Mouse (Mus musculus) ovary, adult 2 months (tissue): ENCODE results near the gene Mrpl24. TPM values are rescaled to one million over a fixed set of nuclear protein-coding genes. Genes with fewer than 3 reads are reported as not detected.

Experiments
- polyA plus RNA-seq: library from polyadenylated mRNA; depleted of rRNA; stranded (reverse); fragments of >200 nt; gene quantifications from 2 replicates; pipeline ENCODE4 v1.2.3, GENCODE M21; 2012; rRNA removed

Gene Mrpl24
- polyA plus RNA-seq = 17.9 and 22.9 TPM in 2 replicates

DNA sequence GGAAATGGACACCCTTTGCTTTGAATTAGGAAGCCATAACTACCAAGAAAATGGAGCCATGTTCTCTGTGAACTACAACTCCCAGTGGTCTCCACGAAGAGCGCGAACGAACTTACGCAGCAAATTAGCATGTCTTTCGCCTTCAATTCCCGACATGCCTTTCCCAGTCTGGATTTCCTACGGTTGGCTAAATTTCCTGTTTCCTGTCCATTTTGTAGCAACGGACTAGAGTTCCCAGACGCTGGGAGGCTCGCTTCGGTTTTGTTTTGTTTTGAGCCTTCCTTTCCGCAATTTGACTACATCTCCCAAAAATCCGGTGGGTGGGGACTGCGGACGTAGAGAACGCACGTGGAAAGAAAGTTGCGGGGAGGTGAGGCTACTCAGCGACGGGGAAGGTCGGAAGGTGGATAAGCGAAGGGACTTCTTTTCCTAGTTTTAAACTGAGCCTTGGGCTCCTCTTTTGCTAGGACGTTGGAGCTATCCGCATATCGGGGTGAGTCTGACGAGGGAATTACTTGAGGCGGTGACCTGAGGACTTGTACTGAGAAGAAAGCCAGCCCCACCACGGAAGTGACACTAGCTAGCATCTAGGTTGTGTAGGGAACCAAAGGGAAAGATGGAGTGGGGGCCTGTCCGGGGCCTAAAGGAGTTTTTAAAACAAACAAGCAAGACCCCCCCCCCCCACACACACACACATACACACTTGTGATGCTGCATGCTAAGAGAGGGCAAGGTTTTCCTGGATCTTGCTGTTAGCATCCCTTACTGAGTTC is at the start of gene Mrpl24:
TSS of gene Mrpl24 (plus strand) at position 171 of the 773 bp plus-strand sequence.

GRCm38 (mm10) chr3:87885281-87886003 is 33.9 kb upstream of the Mrpl24 start, which contains the start of gene Prcc:
Prcc (minus strand) TSS chr3:87885608.

DNA sequence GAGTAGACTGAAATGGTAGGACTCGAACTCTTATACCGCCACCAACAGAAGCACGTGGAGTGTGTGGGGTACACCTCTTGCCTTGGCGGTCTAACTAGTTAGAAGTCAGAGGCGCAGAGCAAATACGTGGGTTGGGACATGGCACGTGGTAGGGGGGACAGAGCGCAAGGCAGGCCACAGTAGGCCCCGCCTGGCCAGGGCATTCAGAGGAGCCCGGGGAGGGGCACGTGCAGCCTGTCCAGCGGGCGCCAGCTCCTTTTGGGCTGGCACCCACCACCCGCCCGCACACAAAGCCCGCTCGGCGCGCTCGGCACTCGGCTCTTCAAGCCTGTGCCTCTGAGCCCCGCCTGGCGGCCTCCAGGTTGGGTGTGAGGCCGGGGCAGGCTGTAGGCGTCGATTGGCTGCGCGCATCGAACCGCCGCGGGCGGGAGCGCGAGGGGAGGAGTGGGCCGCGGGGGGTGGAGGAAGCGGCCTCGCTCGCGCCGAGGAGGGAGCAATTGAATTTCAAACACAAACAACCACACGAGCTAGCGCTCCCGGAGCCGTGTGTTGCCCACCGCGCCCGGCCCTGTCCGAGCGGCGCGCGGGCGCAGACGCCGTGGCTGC is 13.3 kb upstream of the Mrpl24 start, which contains the start of gene Hdgf:
TSS of gene Hdgf (plus strand) at position 442 of the 606 bp plus-strand sequence.

GRCm38 (mm10) chr3:87930078-87930795 is 10.9 kb downstream of the Mrpl24 start, which contains the start of the genes Isg20l2 and Rrnad1:
Isg20l2 (plus strand) TSS chr3:87930314.
Rrnad1 (minus strand) TSS chr3:87930717.

DNA sequence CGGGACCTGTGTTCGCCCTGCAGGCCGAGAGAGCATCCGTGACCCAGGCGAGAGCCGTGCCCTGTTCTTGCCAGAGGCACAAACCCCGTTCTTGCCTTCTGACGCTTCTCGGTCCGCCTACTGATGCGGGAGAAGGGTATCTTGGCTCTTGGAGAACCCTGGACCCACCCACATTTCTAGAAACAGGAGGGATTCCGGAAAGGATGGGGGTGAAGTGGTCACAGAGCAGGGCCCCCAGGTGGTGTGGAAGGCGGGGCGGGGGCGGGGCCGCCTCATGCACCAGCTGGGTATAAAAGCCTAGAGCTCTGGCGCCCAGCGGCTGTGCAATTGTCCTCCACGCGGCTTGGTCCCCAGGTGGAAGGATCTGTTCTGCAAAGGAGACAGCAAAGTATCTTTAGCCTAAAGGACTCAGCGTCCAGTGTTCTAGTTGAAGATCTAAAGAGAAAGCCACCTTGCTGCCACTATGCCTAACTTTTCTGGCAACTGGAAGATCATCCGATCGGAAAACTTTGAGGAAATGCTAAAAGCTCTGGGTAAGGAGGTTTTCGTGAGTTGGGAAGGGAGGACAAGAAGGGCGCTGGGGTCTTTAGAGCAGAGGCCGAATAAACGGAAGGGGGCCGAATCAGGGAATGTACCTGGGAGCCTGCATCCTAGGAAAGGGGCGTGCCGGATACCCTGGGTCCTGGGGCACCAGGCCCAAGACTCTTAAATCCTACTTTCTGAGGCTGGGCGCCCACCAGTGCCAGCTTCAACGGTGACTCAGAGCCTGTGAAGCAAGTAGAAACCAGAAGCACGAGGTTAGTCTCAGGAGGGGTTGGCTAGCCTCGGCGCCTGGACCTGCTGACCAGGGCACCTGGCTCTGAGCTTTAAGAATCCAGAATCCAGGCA is 29.3 kb downstream of the Mrpl24 start, which contains the start of gene Crabp2:
TSS of gene Crabp2 (plus strand) at position 289 of the 888 bp plus-strand sequence.

GRCm38 (mm10) chr3:87970939-87971488 is 51.7 kb downstream of the Mrpl24 start, which contains the start of gene Nes:
Nes (plus strand) TSS chr3:87971078.

Other genes starting within 250 kb of the Mrpl24 start
- gene Lrrc71, start 170.9 kb upstream of the Mrpl24 start, polyA plus RNA-seq = 9.1 and 10.7 TPM in 2 replicates
- gene Ntrk1, start 124.3 kb upstream of the Mrpl24 start, polyA plus RNA-seq = 4.4 and 5.1 TPM in 2 replicates
- gene Insrr, start 122.6 kb upstream of the Mrpl24 start, polyA plus RNA-seq = 0.51 and 0.78 TPM in 2 replicates
- 123 and 134 TPM in 2 replicates for gene Pear1, start 95.2 kb upstream of the Mrpl24 start, polyA plus RNA-seq
- gene Sh2d2a, start 72.8 kb upstream of the Mrpl24 start, polyA plus RNA-seq = 0.92 and 1.1 TPM in 2 replicates
- 37.4 and 39.5 TPM in 2 replicates for gene Prcc, start 33.9 kb upstream of the Mrpl24 start, polyA plus RNA-seq
- 75.4 and 79.0 TPM in 2 replicates for gene Hdgf, start 13.2 kb upstream of the Mrpl24 start, polyA plus RNA-seq
- 17.2 and 19.6 TPM in 2 replicates for gene Isg20l2, start 10.8 kb downstream of the Mrpl24 start, polyA plus RNA-seq
- 54.9 and 58.7 TPM in 2 replicates for gene Rrnad1, start 11.2 kb downstream of the Mrpl24 start, polyA plus RNA-seq
- 12.1 and 24.3 TPM in 2 replicates for gene Crabp2, start 29.2 kb downstream of the Mrpl24 start, polyA plus RNA-seq
- 6.6 and 11.3 TPM in 2 replicates for gene Nes, start 51.6 kb downstream of the Mrpl24 start, polyA plus RNA-seq
- gene Bcan, start 80.7 kb downstream of the Mrpl24 start, polyA plus RNA-seq = 41.0 and 47.3 TPM in 2 replicates
- gene Hapln2, start 108.1 kb downstream of the Mrpl24 start, polyA plus RNA-seq = 0.12 and 1.2 TPM in 2 replicates
- gene Gpatch4, start 123.6 kb downstream of the Mrpl24 start, polyA plus RNA-seq = 9.4 and 11.5 TPM in 2 replicates
- gene Naxe, start 139.0 kb downstream of the Mrpl24 start, polyA plus RNA-seq = 72.2 and 92.5 TPM in 2 replicates
- not detected in 2 replicates for gene Ttc24, start 158.8 kb downstream of the Mrpl24 start, polyA plus RNA-seq
- gene Iqgap3, start 162.5 kb downstream of the Mrpl24 start, polyA plus RNA-seq = 13.1 and 15.0 TPM in 2 replicates
- 96.5 and 141 TPM in 2 replicates for gene Mef2d, start 222.9 kb downstream of the Mrpl24 start, polyA plus RNA-seq